Mouse (Mus musculus) MEL (cell line): ENCODE results near the gene Vps39. TPM values are rescaled to one million over a fixed set of nuclear protein-coding genes. Genes with fewer than 3 reads are reported as not detected.

Experiments
- DNase-seq: peaks from one replicate; pipeline ENCODE4 v3.0.0; 2011; ENCODE audit warnings: low read depth, low spot score
- H3K27ac ChIP-seq: 2 replicates; pipeline ENCODE4 v1.5.1; 2012; ENCODE audit warnings: low read depth, mild to moderate bottlenecking, control low read depth, low read length, moderate library complexity; ENCODE audit not compliant: control insufficient read depth
- H3K27me3 ChIP-seq, 2 experiments: fragments of 150-350 bp in 1 of 2; sonication (generic) in 1 of 2; 2 replicates each; pipeline ENCODE4 v1.6.1; 2012; ENCODE audit warnings: low read length in 2 of 2, mild to moderate bottlenecking in 2 of 2, improper control_type of control experiment in 1 of 2, moderate library complexity in 1 of 2; ENCODE audit not compliant: insufficient read depth in 2 of 2, control insufficient read depth in 1 of 2
- H3K36me3 ChIP-seq, 2 experiments: 2 replicates each; pipeline ENCODE4 v1.6.1; 2012 to 2014; ENCODE audit warnings: low read length in 2 of 2, improper control_type of control experiment in 1 of 2, inconsistent platforms in 1 of 2, mild to moderate bottlenecking in 1 of 2; ENCODE audit not compliant: insufficient read depth in 2 of 2, control insufficient read depth in 1 of 2
- H3K4me1 ChIP-seq, 2 experiments: fragments of 150-350 bp in 1 of 2; sonication (generic) in 1 of 2; 2 replicates each; pipeline ENCODE4 v1.6.1; 2012; ENCODE audit warnings: low read length in 2 of 2, improper control_type of control experiment in 1 of 2, mild to moderate bottlenecking in 1 of 2; ENCODE audit not compliant: insufficient read depth in 2 of 2, control insufficient read depth in 1 of 2
- H3K4me3 ChIP-seq, 2 experiments: fragments of 150-350 bp in 1 of 2; sonication (generic) in 1 of 2; 2 replicates each; pipeline ENCODE4 v1.5.1; 2012; ENCODE audit warnings: low read depth in 2 of 2, low read length in 2 of 2, mild to moderate bottlenecking in 2 of 2, moderate library complexity in 2 of 2, control low read depth in 1 of 2, improper control_type of control experiment in 1 of 2; ENCODE audit not compliant: control insufficient read depth in 1 of 2, insufficient read depth in 1 of 2
- H3K79me2 ChIP-seq: 2 replicates; pipeline ENCODE4 v1.6.1; 2012; ENCODE audit warnings: mild to moderate bottlenecking, low read length, moderate library complexity; ENCODE audit not compliant: control insufficient read depth, poor library complexity, insufficient read depth
- H3K9ac ChIP-seq: 2 replicates; pipeline ENCODE4 v1.6.1; 2012; ENCODE audit warnings: low read depth, mild to moderate bottlenecking, control low read depth, low read length, moderate library complexity; ENCODE audit not compliant: control insufficient read depth, poor library complexity, severe bottlenecking
- H3K9me3 ChIP-seq: fragments of 150-350 bp; sonication (generic); replicated peaks from 2 replicates; pipeline ENCODE4 v1.6.1; 2012; ENCODE audit warnings: mild to moderate bottlenecking, low read length, improper control_type of control experiment, moderate library complexity; ENCODE audit not compliant: insufficient read depth
- CHD2 ChIP-seq: IDR thresholded peaks from 2 replicates; pipeline ENCODE4 v1.6.1; 2011; ENCODE audit warnings: low read length, improper control_type of control experiment
- E2F4 ChIP-seq: IDR thresholded peaks from 2 replicates; pipeline ENCODE4 v1.6.1; 2011; ENCODE audit warnings: low read depth, low read length, improper control_type of control experiment, borderline replicate concordance
- ELF1 ChIP-seq: IDR thresholded peaks from 2 replicates; pipeline ENCODE4 v1.6.1; 2014; ENCODE audit warnings: low read depth, mild to moderate bottlenecking, inconsistent platforms, low read length, improper control_type of control experiment, moderate library complexity
- EP300 ChIP-seq, 2 experiments: IDR thresholded peaks; 2 replicates each; pipeline ENCODE4 v1.6.1; 2011; ENCODE audit warnings: improper control_type of control experiment in 2 of 2, low read length in 2 of 2, low read depth in 1 of 2, mild to moderate bottlenecking in 1 of 2
- ETS1 ChIP-seq: IDR thresholded peaks from 2 replicates; pipeline ENCODE4 v1.6.1; 2012; ENCODE audit warnings: low read depth, mild to moderate bottlenecking, inconsistent platforms, low read length, improper control_type of control experiment, moderate library complexity
- GABPA ChIP-seq: IDR thresholded peaks from 2 replicates; pipeline ENCODE4 v1.6.1; 2012; ENCODE audit warnings: low read depth, mild to moderate bottlenecking, inconsistent platforms, low read length, improper control_type of control experiment, moderate library complexity
- GATA1 ChIP-seq: IDR thresholded peaks from 2 replicates; pipeline ENCODE4 v1.6.1; 2011; ENCODE audit warnings: low read depth, low read length, improper control_type of control experiment
- JUND ChIP-seq: IDR thresholded peaks from 2 replicates; pipeline ENCODE4 v1.6.1; 2011; ENCODE audit warnings: low read depth, mild to moderate bottlenecking, improper control_type of control experiment, low read length
- KAT2A ChIP-seq: conservative IDR thresholded peaks from 2 replicates; pipeline ENCODE4 v1.6.1; 2012; ENCODE audit warnings: low read depth, low read length, improper control_type of control experiment, inconsistent platforms
- MAFK ChIP-seq: IDR thresholded peaks from 2 replicates; pipeline ENCODE4 v1.6.1; 2011; ENCODE audit warnings: low read depth, mild to moderate bottlenecking, low read length, improper control_type of control experiment, borderline replicate concordance
- MAZ ChIP-seq: IDR thresholded peaks from 2 replicates; pipeline ENCODE4 v1.6.1; 2012; ENCODE audit warnings: low read depth, mild to moderate bottlenecking, inconsistent platforms, low read length, improper control_type of control experiment
- MEF2A ChIP-seq: IDR thresholded peaks from 2 replicates; pipeline ENCODE4 v1.6.1; 2014; ENCODE audit warnings: low read depth, mild to moderate bottlenecking, inconsistent platforms, low read length, improper control_type of control experiment; ENCODE audit not compliant: poor library complexity, insufficient replicate concordance, severe bottlenecking; ENCODE audit errors: extremely low read depth
- MXI1 ChIP-seq: IDR thresholded peaks from 2 replicates; pipeline ENCODE4 v1.6.1; 2011; ENCODE audit warnings: mild to moderate bottlenecking, low read depth, low read length, improper control_type of control experiment
- MYC ChIP-seq: IDR thresholded peaks from 2 replicates; pipeline ENCODE4 v1.6.1; 2011; ENCODE audit warnings: low read depth, mild to moderate bottlenecking, low read length, improper control_type of control experiment, moderate library complexity
- NELFE ChIP-seq: IDR thresholded peaks from 2 replicates; pipeline ENCODE4 v1.6.1; 2011; ENCODE audit warnings: low read depth, low read length, improper control_type of control experiment
- POLR2A ChIP-seq, 2 experiments: IDR thresholded peaks; 2 replicates each; pipeline ENCODE4 v1.6.1; 2011 to 2012; ENCODE audit warnings: low read length in 2 of 2, mild to moderate bottlenecking in 2 of 2, control low read depth in 1 of 2, improper control_type of control experiment in 1 of 2, low read depth in 1 of 2, moderate library complexity in 1 of 2; ENCODE audit not compliant: control insufficient read depth in 1 of 2, insufficient read depth in 1 of 2, poor library complexity in 1 of 2
- RCOR1 ChIP-seq: IDR thresholded peaks from 2 replicates; pipeline ENCODE4 v1.6.1; 2012; ENCODE audit warnings: low read depth, mild to moderate bottlenecking, inconsistent platforms, low read length, improper control_type of control experiment
- SIN3A ChIP-seq: IDR thresholded peaks from 2 replicates; pipeline ENCODE4 v1.6.1; 2012; ENCODE audit warnings: low read length, improper control_type of control experiment, inconsistent platforms
- SMC3 ChIP-seq: IDR thresholded peaks from 2 replicates; pipeline ENCODE4 v1.6.1; 2011; ENCODE audit warnings: low read depth, low read length, improper control_type of control experiment
- TAL1 ChIP-seq: IDR thresholded peaks from 2 replicates; pipeline ENCODE4 v1.6.1; 2012; ENCODE audit warnings: mild to moderate bottlenecking, inconsistent platforms, low read length, moderate library complexity, mixed read lengths
- TBP ChIP-seq: IDR thresholded peaks from 2 replicates; pipeline ENCODE4 v1.8.0; 2011; ENCODE audit warnings: low read depth, low read length, improper control_type of control experiment
- USF1 ChIP-seq: IDR thresholded peaks from 2 replicates; pipeline ENCODE4 v1.6.1; 2014; ENCODE audit warnings: low read depth, mild to moderate bottlenecking, inconsistent platforms, low read length, improper control_type of control experiment, moderate library complexity
- ZMIZ1 ChIP-seq: IDR thresholded peaks from 2 replicates; pipeline ENCODE4 v1.6.1; 2012; ENCODE audit warnings: low read depth, mild to moderate bottlenecking, inconsistent platforms, low read length, improper control_type of control experiment, moderate library complexity
- polyA plus RNA-seq, 2 experiments: library from polyadenylated mRNA; stranded (reverse) in 1 of 2; unstranded in 1 of 2; fragments of >175 nt in 1 of 2; fragments of >200 nt in 1 of 2; gene quantifications; 2 replicates each; pipeline versions ENCODE4 v1.2.1 to v1.2.4; 2012; ENCODE audit warnings: low replicate concordance in 2 of 2, low read depth in 1 of 2; ENCODE audit not compliant: insufficient read length in 2 of 2, insufficient read depth in 1 of 2, missing spikeins in 1 of 2
- total RNA-seq: library from RNA; depleted of rRNA; stranded (reverse); fragments of 300-350 nt; gene quantifications from 2 replicates; pipeline ENCODE4 v1.2.3, GENCODE M21; 2012

The Vps39 gene
- total and polyA plus RNA-seq, 3 experiments: 19.6 to 20.9 TPM; not detected in 1

DNA sequence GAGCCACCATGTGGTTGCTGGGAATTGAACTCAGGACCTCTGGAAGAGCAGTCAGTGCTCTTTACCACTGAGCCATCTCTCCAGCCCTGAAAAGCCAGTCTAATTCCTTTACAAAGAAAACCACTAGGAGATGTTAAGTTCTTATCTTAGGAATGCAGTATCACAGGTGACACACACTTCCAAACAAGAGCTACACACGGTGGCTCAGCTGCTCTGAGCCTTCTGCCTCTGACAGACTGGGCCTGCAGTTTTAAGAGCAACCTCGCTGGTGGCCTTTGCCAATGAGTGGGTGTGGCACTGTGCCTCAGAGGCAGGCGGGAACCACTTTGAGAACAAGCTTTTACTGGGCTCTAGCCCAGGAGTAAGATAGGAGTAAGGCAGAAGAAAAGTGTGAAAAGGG is 48.8 kb downstream of the Vps39 start:
- Histone ChIP-seq H3K27me3 (no peaks in the 10 kb centered on the region), H3K4me1 (no peaks in the 10 kb centered on the region)

DNA sequence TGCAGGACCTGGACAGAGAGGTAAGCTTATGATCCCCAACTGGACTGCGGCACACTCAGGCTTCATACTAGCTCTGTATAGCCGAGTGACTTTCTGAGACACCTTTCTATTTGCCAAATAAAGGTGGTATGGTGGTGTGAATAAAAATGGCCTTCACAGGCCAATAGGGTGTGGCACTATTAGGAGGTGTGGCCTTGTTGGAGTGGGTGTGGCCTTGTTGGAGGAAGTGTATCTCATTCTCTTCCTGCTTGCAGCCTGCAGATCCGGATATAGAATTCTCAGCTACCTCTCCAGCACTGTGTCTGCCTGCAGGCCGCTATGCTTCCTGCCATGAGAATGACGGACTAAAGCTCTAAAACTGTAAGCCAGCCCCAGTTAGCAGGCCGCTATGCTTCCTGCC is 51.9 kb downstream of the Vps39 start:
- Histone ChIP-seq H3K27ac (no peak overlapping the region), H3K4me1 (no peaks in the 10 kb centered on the region), H3K79me2 (no peaks in the 10 kb centered on the region), H3K9me3 (no peaks in the 10 kb centered on the region), H3K4me3 (no peak overlapping the region), H3K36me3 (no peaks in the 10 kb centered on the region), H3K9ac (no peak overlapping the region), H3K27me3 (no peaks in the 10 kb centered on the region)
- no peak for TF ChIP-seq MYC
- TF ChIP-seq SMC3: no peak
- TF ChIP-seq MXI1: no peak
- TF ChIP-seq CHD2: no peak
- no peak for TF ChIP-seq POLR2A (IDR thresholded peaks at IDR 0.05; ENCODE audit: control insufficient read depth in 1 of 2, insufficient read depth in 1 of 2, low read depth in 1 of 2, low read length in 2 of 2, poor library complexity in 1 of 2)
- no peak for TF ChIP-seq SIN3A
- TF ChIP-seq ELF1: no peak
- no peak for DNase-seq

More for the DNA sequence above, 48.8 kb downstream of the Vps39 start:
- no peak overlapping the region for H3K27ac ChIP-seq
- TF ChIP-seq TBP (no peak), MXI1 (no peak), E2F4 (no peak), ETS1 (no peak), NELFE (no peak)
- DNase-seq: peak; percentile 20
- H3K4me3 ChIP-seq: no peak overlapping the region
- H3K9ac ChIP-seq: no peak overlapping the region
- no peaks in the 10 kb centered on the region for H3K79me2 ChIP-seq
- no peaks in the 10 kb centered on the region for H3K36me3 ChIP-seq
- no peaks in the 10 kb centered on the region for H3K9me3 ChIP-seq

DNA sequence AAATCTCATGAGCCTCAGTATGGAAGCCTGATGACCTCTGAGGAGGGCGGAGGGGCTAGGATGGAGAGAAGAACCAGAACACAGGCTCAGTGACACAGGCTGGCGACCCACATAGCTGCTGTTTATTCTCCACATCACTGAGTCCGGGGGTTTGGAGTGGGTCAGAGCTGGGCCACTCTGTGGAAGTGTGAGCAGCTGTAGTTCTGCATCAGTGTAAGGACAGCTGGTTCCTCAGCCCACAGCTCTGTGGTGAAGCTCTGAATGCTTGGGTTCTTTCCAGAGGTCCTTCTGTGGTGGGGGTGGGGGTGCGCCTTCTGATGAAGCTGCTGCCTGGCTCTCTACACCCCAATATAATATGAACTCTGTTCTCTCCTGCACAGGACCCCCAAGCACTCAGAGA is 53.1 kb downstream of the Vps39 start:
- Histone ChIP-seq H3K9ac (no peak overlapping the region), H3K79me2 (no peaks in the 10 kb centered on the region), H3K4me1 (no peaks in the 10 kb centered on the region), H3K9me3 (no peaks in the 10 kb centered on the region), H3K27me3 (no peaks in the 10 kb centered on the region), H3K27ac (no peak overlapping the region), H3K36me3 (no peaks in the 10 kb centered on the region), H3K4me3 (no peak overlapping the region)
- TF ChIP-seq GATA1 (no peak), NELFE (no peak), EP300 (IDR thresholded peaks at IDR 0.05; ENCODE audit: low read depth in 1 of 2, low read length in 2 of 2) (no peak), MAFK (no peak), E2F4 (no peak), JUND (no peak), GABPA (no peak), USF1 (no peak), POLR2A (IDR thresholded peaks at IDR 0.05; ENCODE audit: control insufficient read depth in 1 of 2, insufficient read depth in 1 of 2, low read depth in 1 of 2, low read length in 2 of 2, poor library complexity in 1 of 2) (no peak), ZMIZ1 (no peak), MYC (no peak), CHD2 (no peak), MEF2A (no peak), KAT2A (no peak), RCOR1 (no peak), MAZ (no peak), TAL1 (no peak)
- DNase-seq: no peak
